Mouse (Mus musculus) liver, postnatal 0 days (tissue): Measurements from ENCODE around the gene Ankmy2.

ENCODE experiments used
- CTCF ChIP-seq: sonication (generic); IDR thresholded peaks from 2 replicates; pipeline ENCODE4 v1.5.1; 2016; ENCODE audit warnings: antibody characterized with exemption, low read depth
- EP300 ChIP-seq: IDR thresholded peaks from 2 replicates; pipeline ENCODE4 v1.6.1; 2016; ENCODE audit warnings: antibody characterized with exemption, low read depth, mild to moderate bottlenecking

DNA sequence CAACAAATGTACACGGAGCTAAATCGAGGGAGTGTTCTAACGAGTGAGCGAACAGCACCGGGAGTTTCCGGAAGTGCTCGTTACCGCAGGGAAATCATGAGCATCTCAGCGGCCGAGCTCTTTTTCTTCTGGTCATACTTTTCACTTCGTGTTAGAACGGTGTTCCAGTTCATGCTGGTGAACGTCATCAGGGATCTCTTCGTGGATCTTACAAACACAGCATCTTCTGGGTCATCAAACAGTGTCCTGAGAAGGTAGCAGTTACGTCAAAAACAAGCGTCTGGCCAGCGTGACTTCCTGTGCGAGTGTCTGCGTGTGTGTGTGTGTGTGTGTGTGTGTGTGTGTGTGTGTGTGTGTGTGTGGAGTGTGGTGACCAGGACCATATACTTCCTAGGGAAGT is 51.5 kb downstream of the Ankmy2 start:
- no peak for TF ChIP-seq CTCF
- TF ChIP-seq EP300: no peak
